Mouse (Mus musculus) cerebellum, adult 18-20 months (tissue): ENCODE results near the gene Hmgxb4.
A peak's percentile ranks its signal among the peaks of the same experiment; 100 is the strongest.

Experiments used
- DNase-seq, 2 experiments: peaks; one replicate each; pipeline ENCODE4 v3.0.0; 2021

Gene Hmgxb4

GRCm38 (mm10) chr8:75023660-75024316 lies 30.6 kb downstream of the Hmgxb4 start:
- no peak for DNase-seq

- DNase-seq = no peak
Measured at GRCm38 (mm10) chr8:75025809-75026208, 32.7 kb downstream of the Hmgxb4 start.

- no peak for DNase-seq
Measured at GRCm38 (mm10) chr8:75030453-75031024, 37.4 kb downstream of the Hmgxb4 start.

GRCm38 (mm10) chr8:75032961-75033360 lies 39.8 kb downstream of the Hmgxb4 start:
- no peak for DNase-seq

- peak; percentile 93 to 99 for DNase-seq
Measured at GRCm38 (mm10) chr8:75033511-75034243, 40.5 kb downstream of the Hmgxb4 start, which contains the start of gene Tom1. Gene Tom1, plus strand, starts transcription at chr8:75033705.

GRCm38 (mm10) chr8:75034285-75034684 lies 41.1 kb downstream of the Hmgxb4 start:
- no peak for DNase-seq

- DNase-seq = peak in 1 of 2 experiments; percentile 37
Measured at GRCm38 (mm10) chr8:75035640-75036039, 42.5 kb downstream of the Hmgxb4 start.

GRCm38 (mm10) chr8:75038497-75038896 lies 45.3 kb downstream of the Hmgxb4 start:
- no peak for DNase-seq

- no peak for DNase-seq
Measured at GRCm38 (mm10) chr8:75039754-75040153, 46.6 kb downstream of the Hmgxb4 start.

- DNase-seq = peak; percentile 32 to 47
Measured at GRCm38 (mm10) chr8:75042171-75042570, 49.0 kb downstream of the Hmgxb4 start.

GRCm38 (mm10) chr8:75042974-75043373 lies 49.8 kb downstream of the Hmgxb4 start:
- no peak for DNase-seq

- peak; percentile 46 for DNase-seq
Measured at GRCm38 (mm10) chr8:75046303-75046702, 53.1 kb downstream of the Hmgxb4 start.

GRCm38 (mm10) chr8:75047784-75048183 lies 54.6 kb downstream of the Hmgxb4 start:
- no peak for DNase-seq

GRCm38 (mm10) chr8:75053342-75053741 lies 60.2 kb downstream of the Hmgxb4 start:
- DNase-seq = no peak

- DNase-seq = no peak
Measured at GRCm38 (mm10) chr8:75055673-75056072, 62.5 kb downstream of the Hmgxb4 start.

- no peak for DNase-seq
Measured at GRCm38 (mm10) chr8:75060022-75060421, 66.9 kb downstream of the Hmgxb4 start.

- no peak for DNase-seq
Measured at GRCm38 (mm10) chr8:75060815-75061214, 67.7 kb downstream of the Hmgxb4 start.

GRCm38 (mm10) chr8:75063290-75063689 lies 70.1 kb downstream of the Hmgxb4 start:
- DNase-seq = no peak

GRCm38 (mm10) chr8:75064790-75065189 lies 71.6 kb downstream of the Hmgxb4 start:
- no peak for DNase-seq

- DNase-seq = no peak
Measured at GRCm38 (mm10) chr8:75067287-75067686, 74.1 kb downstream of the Hmgxb4 start.

- DNase-seq = no peak
Measured at GRCm38 (mm10) chr8:75070297-75070696, 77.1 kb downstream of the Hmgxb4 start.

GRCm38 (mm10) chr8:75071627-75072346 lies 78.6 kb downstream of the Hmgxb4 start:
- peak; percentile 83 for DNase-seq

GRCm38 (mm10) chr8:75074876-75075275 lies 81.7 kb downstream of the Hmgxb4 start:
- DNase-seq = no peak
